Mouse (Mus musculus) heart, adult 9 months (tissue): Measurements from ENCODE around the gene Thy1.

Experiments
- DNase-seq, 2 experiments: peaks; one replicate each; pipeline ENCODE4 v3.0.0; 2022; ENCODE audit warnings: low spot score in 2 of 2

Gene Thy1

GRCm38 (mm10) chr9:44033957-44034727 lies 9.0 kb upstream of the Thy1 start:
- no peak for DNase-seq

- DNase-seq = no peak
These were observed 6.1 kb upstream of the Thy1 start for GRCm38 (mm10) chr9:44037106-44037505.

GRCm38 (mm10) chr9:44041511-44042395 lies 1.4 kb upstream of the Thy1 start:
- peak; percentile 96 to 97 for DNase-seq

GRCm38 (mm10) chr9:44042396-44042680 lies 846 bp upstream of the Thy1 start:
- no peak for DNase-seq

GRCm38 (mm10) chr9:44043708-44044425 lies 683 bp downstream of the Thy1 start:
- DNase-seq = peak in 1 of 2 experiments; percentile 98

GRCm38 (mm10) chr9:44044426-44045157 lies 1.4 kb downstream of the Thy1 start:
- peak; percentile 98 for DNase-seq

- DNase-seq = peak; percentile 96 to 97
These were observed 2.1 kb downstream of the Thy1 start for GRCm38 (mm10) chr9:44045158-44045883.

- DNase-seq = no peak
These were observed 2.7 kb downstream of the Thy1 start for GRCm38 (mm10) chr9:44045884-44046272.

GRCm38 (mm10) chr9:44046426-44046825 lies 3.2 kb downstream of the Thy1 start:
- DNase-seq = no peak

- no peak for DNase-seq
These were observed 3.9 kb downstream of the Thy1 start for GRCm38 (mm10) chr9:44047071-44047470.

- peak; percentile 97 to 98 for DNase-seq
These were observed 4.6 kb downstream of the Thy1 start for GRCm38 (mm10) chr9:44047571-44048490.

GRCm38 (mm10) chr9:44048541-44049380 lies 5.6 kb downstream of the Thy1 start:
- DNase-seq = peak; percentile 98 to 99

- peak; percentile 98 for DNase-seq
These were observed 6.4 kb downstream of the Thy1 start for GRCm38 (mm10) chr9:44049381-44050165.

- no peak for DNase-seq
These were observed 9.7 kb downstream of the Thy1 start for GRCm38 (mm10) chr9:44052855-44053254.

GRCm38 (mm10) chr9:44053936-44054335 lies 10.8 kb downstream of the Thy1 start:
- DNase-seq = no peak

- DNase-seq = no peak
These were observed 15.4 kb downstream of the Thy1 start for GRCm38 (mm10) chr9:44058606-44059005.

GRCm38 (mm10) chr9:44065177-44065576 lies 22.0 kb downstream of the Thy1 start:
- no peak for DNase-seq

- peak; percentile 98 to 99 for DNase-seq
These were observed 23.6 kb downstream of the Thy1 start, which contains the start of gene Usp2 for GRCm38 (mm10) chr9:44066785-44067225. Gene Usp2 (plus strand): TSS chr9:44067021.
